Mouse (Mus musculus): ENCODE results near the gene Zbtb16.

Gene Zbtb16

GRCm38 (mm10) chr9:48646781-48647647, 189.0 kb downstream of the Zbtb16 start:
- no peak for DNase-seq (ENCODE audit: low read depth, low spot score)

- DNase-seq (ENCODE audit: low read depth, low spot score): peak; percentile 79
Measured at GRCm38 (mm10) chr9:48646251-48646650, 189.8 kb downstream of the Zbtb16 start.

GRCm38 (mm10) chr9:48645648-48646126, 190.3 kb downstream of the Zbtb16 start:
- DNase-seq (ENCODE audit: low read depth, low spot score): no peak

- peak; percentile 63 for DNase-seq (ENCODE audit: low read depth, low spot score)
Measured at GRCm38 (mm10) chr9:48644926-48645647, 190.9 kb downstream of the Zbtb16 start.

- DNase-seq (ENCODE audit: low read depth, low spot score): peak; percentile 46
Measured at GRCm38 (mm10) chr9:48644376-48644775, 191.6 kb downstream of the Zbtb16 start.

DNA sequence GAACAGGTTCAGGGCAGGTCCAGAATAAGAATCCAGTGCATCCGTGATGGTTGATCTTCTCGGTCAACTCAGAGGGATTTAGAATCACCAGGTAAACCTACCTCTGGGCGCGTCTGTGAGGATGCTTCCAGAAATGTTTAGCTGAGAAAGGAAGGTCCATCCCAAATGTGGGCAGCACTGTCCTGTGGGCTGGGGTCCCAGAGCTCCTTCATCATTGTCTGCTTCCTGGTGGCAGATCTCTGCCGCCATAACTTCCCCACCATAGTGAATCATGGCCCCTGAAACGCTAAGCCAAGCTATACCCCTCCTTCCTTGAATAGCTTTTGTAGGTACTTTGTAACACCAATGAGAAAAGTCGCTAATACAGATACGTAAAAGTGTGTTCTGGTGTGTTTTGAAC, 194.4 kb downstream of the Zbtb16 start:
- DNase-seq (ENCODE audit: low read depth, low spot score): no peak

- no peak for DNase-seq (ENCODE audit: low read depth, low spot score)
Measured at GRCm38 (mm10) chr9:48640881-48641280, 195.1 kb downstream of the Zbtb16 start.

DNA sequence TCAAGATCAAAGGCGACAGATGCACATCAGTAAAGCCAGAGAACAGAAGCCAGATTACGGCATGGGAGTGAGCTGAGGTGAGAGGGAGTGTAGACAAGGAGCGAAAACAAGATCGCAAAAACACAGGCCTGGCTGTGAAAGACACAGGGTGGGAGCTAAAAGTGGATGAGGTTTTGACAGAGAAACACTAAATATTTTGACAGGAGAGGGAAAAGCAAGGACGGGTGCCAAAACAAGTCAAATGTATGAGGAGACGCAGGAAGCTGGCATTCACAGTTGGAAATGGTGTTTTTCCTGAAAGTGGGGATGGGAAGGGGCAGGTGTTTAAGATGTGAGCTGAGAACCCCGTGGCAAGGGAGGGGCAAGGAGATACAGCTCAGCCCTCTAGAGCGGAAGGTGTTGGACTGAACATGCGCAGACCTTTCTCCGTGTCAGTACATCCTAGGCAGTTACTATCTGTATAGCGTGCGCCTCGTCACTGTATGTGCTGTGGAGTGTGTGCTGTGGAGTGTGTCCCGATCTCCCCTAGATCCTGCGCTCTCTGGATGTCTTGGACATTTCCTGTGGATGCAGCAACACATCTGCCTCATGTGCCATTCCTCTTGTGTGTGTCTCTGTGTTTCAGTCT, 197.7 kb downstream of the Zbtb16 start:
- no peak for DNase-seq (ENCODE audit: low read depth, low spot score)

DNA sequence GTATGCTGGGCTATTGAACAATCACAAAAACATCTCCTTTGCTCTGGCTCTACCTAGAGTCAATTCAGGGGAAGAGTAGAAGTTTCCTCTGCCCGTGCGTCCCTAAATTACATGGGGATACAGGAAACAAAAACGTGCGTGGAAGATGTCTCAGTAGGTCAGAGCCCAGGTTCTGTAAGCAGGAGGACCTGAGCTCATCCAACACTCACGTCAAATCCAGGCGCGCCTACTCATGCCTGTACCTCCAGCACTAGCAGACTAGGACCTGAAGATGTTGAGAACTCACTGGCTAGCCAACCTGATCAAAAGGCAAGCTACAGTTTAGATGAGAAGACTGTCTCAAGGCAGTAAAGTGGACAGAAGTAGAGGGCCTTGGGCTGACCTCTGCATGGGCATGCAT, 198.9 kb downstream of the Zbtb16 start:
- DNase-seq (ENCODE audit: low read depth, low spot score): no peak

DNA sequence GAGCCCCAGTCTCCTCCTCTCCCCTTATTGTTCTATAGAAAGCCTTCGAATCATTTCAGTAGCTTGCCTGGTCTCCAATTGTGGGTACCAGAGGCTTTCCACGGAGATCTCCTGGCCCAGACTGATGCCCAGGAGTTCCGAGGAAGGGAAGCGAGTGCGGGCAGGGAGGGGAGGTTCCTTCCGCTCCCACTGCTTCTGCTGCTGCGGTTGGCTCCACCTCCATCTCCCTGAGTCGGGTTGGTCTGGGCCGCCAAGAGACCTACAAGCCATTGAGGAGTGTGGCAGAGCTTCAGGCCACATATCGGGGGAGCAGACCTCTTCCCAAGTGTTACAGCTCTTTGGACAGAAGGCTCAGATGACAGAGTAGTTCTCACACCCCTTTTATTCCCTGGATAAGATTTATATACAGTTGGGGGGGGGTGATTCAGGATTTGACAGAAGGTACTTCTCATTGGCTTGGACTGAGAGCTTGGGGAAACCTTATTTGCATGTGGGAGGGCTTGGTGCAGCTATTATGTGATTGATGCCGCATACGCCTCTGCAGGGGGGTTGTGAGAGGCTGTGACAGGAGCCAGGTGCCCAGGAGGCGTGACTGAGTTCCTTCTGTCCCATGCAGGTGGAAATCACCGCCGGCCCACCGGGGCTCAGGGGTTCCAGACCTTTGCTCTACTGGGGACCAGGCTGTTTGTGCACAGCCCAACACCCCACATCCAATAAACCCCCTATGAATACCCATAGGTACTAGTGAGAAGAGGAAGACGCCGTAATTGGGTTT, 200.3 kb downstream of the Zbtb16 start:
- DNase-seq (ENCODE audit: low read depth, low spot score): no peak

DNA sequence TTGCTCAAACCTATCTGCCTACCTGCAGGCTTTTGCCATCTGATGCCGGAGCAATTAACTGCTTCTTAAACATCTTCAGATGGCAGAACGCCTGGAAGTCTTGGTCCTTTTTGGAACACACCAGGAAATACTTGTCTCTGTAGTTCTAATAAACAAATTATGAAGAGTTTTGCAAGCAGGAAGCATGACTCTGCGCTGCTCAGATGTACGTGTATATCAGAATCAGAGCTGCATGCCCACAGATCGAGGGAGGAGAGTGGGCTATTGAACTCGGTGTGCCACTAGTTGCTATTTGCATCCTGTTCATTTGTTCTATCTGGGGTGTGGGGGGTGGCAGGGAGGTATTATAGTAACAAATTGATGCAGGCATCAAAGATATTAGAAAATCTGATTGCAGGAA, 202.9 kb downstream of the Zbtb16 start:
- no peak for DNase-seq (ENCODE audit: low read depth, low spot score)

- DNase-seq (ENCODE audit: low read depth, low spot score): no peak
Measured at GRCm38 (mm10) chr9:48619268-48619667, 216.8 kb downstream of the Zbtb16 start.

DNA sequence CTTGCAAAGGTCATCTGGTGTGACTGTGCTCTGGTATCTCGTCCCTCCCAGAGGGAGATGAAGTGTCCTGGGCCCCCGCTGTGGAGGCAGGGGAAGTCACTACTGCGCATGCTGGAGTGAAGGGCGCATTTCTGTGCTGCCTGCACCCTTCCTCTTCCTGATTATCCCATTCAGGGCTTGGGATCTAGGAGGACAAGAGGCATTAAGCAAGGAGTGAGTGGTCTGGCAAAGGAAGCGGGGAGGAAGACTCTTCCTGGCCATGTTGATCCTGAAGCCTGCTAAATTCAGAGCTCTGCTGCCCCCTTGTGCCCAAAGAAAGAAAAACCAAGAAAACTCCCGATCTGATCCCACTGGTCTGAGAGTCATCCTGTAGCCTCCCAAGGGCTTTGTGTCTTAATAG, 217.4 kb downstream of the Zbtb16 start:
- DNase-seq (ENCODE audit: low read depth, low spot score): peak; percentile 86

- DNase-seq (ENCODE audit: low read depth, low spot score): no peak
Measured at GRCm38 (mm10) chr9:48618111-48618510, 217.9 kb downstream of the Zbtb16 start.

- DNase-seq (ENCODE audit: low read depth, low spot score): no peak
Measured at GRCm38 (mm10) chr9:48617511-48618010, 218.5 kb downstream of the Zbtb16 start.

DNA sequence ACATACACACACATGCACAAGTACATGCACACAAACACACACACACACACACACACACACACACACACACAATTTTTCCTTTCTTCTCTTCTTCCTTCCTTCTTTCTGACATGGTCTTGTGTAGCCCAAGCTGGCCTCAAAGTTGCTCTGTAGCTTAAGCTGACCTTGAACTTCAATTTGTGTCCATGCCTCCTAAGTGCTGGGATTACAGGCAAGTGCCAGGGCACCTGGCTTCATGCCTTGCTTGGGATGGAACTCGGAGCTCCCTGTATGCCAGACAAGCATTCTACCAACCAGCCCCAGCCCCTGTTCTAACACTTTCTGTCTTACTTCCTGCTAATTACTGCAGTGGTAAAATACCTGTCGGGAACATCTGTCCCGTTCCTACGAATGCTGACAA, 222.8 kb downstream of the Zbtb16 start:
- no peak for DNase-seq (ENCODE audit: low read depth, low spot score)

DNA sequence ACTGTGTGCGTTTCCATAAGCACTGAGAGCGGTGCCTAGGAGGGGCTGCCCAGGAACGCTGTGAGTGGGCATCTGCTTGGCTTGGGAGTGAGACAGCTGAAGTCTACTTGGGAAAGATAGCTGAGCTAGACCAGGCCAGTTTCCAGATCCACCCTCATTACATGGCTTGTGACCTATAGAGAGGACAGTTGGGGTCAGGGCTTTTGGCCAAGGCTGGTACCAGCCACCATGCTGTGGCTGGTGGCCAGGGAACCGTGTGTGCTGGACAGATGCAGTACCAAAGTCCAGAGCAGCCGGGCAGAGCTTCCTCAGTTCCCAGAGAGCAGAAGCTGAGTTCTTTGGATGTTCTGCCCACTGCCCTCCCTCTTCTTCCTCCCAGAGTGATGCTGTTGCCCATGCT, 223.5 kb downstream of the Zbtb16 start:
- DNase-seq (ENCODE audit: low read depth, low spot score): no peak

DNA sequence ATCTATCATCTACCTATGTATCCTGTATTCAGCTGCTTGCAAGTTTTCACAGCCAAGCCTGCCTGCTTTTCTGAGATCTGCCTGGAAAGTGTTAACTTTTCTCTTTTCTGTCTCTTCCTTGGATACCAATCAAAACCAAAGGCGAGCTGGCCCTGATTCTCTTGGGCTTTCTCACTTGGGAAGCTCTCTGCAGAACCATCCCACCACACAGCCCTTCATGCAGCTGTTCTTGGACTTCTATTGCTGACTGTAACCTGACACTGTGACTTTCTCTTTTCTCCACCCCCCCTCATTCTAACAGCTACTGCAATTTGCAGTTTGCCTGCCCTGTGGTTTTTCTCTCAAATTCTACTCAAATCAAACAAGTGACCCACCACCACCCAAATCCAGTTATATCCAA, 225.0 kb downstream of the Zbtb16 start:
- no peak for DNase-seq (ENCODE audit: low read depth, low spot score)

DNA sequence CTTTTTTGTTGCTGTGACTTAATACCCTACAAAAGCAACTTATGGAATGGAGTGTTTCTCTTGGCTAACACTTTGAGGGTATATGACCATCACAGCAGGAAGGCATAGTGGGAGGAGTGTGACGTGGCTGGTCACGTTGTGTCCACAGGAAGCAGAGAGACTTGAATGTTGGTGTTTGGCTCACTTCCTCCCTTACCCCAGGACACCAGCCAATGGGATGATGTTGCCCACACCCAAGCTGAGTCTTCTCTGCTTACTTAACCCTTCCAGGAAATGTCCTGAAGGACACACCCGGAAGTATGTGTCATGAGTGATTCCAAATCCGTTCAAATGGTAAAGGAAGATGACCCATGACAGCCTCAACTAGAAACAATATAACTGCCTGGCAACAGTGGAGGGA, 226.3 kb downstream of the Zbtb16 start:
- no peak for DNase-seq (ENCODE audit: low read depth, low spot score)

DNA sequence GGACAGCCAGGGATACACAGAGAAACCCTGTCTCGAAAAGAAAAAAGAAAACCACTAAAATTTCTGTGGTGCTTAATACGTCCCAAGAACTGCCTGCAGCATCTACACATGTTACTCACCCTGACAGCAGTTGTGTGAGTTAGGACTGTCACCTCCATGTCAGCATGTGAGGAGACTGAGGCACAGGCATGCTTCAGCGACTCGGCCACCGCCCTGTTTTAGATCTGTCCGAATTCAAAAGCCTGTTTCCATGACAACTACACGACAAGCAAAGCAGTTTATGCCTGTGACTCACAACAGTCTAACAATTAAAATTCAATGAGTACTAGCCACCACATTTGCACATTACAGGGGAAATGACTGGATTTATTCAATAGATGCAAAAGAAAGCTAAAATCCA, 228.6 kb downstream of the Zbtb16 start:
- peak; percentile 33 for DNase-seq (ENCODE audit: low read depth, low spot score)

GRCm38 (mm10) chr9:48606171-48606570, 229.9 kb downstream of the Zbtb16 start:
- no peak for DNase-seq (ENCODE audit: low read depth, low spot score)
